Mouse (Mus musculus): ENCODE data around the gene Eps15l1. TPM values are rescaled to one million over a fixed set of nuclear protein-coding genes. Genes with fewer than 3 reads are reported as not detected.
A peak's percentile ranks its signal among the peaks of the same experiment; 100 is the strongest.

The Eps15l1 gene
- polyA plus RNA-seq, 1 experiment from 2014 or later: 74.5 TPM

DNA sequence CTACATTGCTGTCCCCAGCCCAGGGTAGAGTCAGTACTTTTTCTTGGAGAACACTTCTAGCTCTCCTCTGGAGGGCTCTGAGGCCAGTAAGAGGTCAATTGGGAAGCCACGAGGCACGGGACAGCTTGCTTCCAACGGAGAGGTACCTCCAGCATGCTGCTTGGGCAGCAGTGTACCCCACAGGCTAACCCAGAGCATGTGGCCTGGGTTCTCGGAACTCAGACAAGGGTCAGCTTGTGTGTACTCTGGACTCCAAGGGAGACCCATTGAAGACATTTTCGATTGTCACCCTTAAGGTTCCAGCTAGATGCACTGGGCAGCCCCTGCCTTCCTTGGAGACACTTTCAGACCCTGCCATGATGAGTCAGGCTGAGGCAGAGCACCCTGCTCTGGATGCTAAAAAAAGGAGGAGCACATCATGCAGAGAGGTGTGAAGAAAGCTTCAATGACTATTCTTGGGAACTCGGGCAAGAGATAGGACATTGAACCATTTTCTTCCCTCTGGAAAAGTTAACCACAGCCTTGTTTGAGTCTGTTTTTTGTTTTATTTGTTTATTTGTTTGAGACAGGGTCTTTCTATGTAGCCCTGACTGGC is 98.0 kb downstream of the Eps15l1 start:
- H3K27me3 ChIP-seq: peaks cover 47% of the 10 kb centered on the region
- 73% methylated on average over 6 of the region's 6 CpGs for WGBS

GRCm38 (mm10) chr8:72322471-72322889 is 98.8 kb downstream of the Eps15l1 start:
- no peak overlapping the region for H3K27ac ChIP-seq
- H3K4me2 ChIP-seq (replicated peaks): no peak overlapping the region
- WGBS: 76% methylated on average over 7 of the region's 7 CpGs
- H3K4me1 ChIP-seq: peaks cover 22% of the 10 kb centered on the region
- H3K9me3 ChIP-seq (replicated peaks): no peaks in the 10 kb centered on the region
- peaks cover 48% of the 10 kb centered on the region for H3K27me3 ChIP-seq
- no peak for ATAC-seq (ENCODE audit: low FRiP score)
- H3K36me3 ChIP-seq: no peaks in the 10 kb centered on the region
- no peak overlapping the region for H3K4me3 ChIP-seq
- no peak overlapping the region for H3K9ac ChIP-seq

More for the DNA sequence above, 98.0 kb downstream of the Eps15l1 start:
- Histone ChIP-seq H3K4me3 (no peak overlapping the region), H3K4me2 (replicated peaks) (no peak overlapping the region), H3K4me1 (peaks cover 17% of the 10 kb centered on the region), H3K36me3 (no peaks in the 10 kb centered on the region), H3K27ac (no peak overlapping the region), H3K9me3 (replicated peaks) (no peaks in the 10 kb centered on the region), H3K9ac (no peak overlapping the region)
- ATAC-seq (ENCODE audit: low FRiP score): no peak

GRCm38 (mm10) chr8:72321635-72322441 is 99.4 kb downstream of the Eps15l1 start:
- H3K36me3 ChIP-seq: no peaks in the 10 kb centered on the region
- H3K9me3 ChIP-seq (replicated peaks): no peaks in the 10 kb centered on the region
- H3K27me3 ChIP-seq: peaks cover 51% of the 10 kb centered on the region
- 94% methylated on average over 20 of the region's 20 CpGs for WGBS
- no peak overlapping the region for H3K4me3 ChIP-seq
- no peak overlapping the region for H3K9ac ChIP-seq
- H3K4me1 ChIP-seq: peaks cover 23% of the 10 kb centered on the region
- H3K4me2 ChIP-seq (replicated peaks): no peak overlapping the region
- ATAC-seq (ENCODE audit: low FRiP score): no peak
- no peak overlapping the region for H3K27ac ChIP-seq

GRCm38 (mm10) chr8:72320803-72321583 is 100.3 kb downstream of the Eps15l1 start:
- H3K9ac ChIP-seq: no peak overlapping the region
- no peak overlapping the region for H3K4me3 ChIP-seq
- peaks cover 28% of the 10 kb centered on the region for H3K4me1 ChIP-seq
- ATAC-seq (ENCODE audit: low FRiP score): no peak
- 0 out of 2 replicates have a peak overlapping the region, but pooled peaks have one; percentile 88 for H3K4me2 ChIP-seq (replicated peaks)
- no peaks in the 10 kb centered on the region for H3K9me3 ChIP-seq (replicated peaks)
- peaks cover 51% of the 10 kb centered on the region for H3K27me3 ChIP-seq
- 60% methylated on average over 25 of the region's 25 CpGs for WGBS
- no peaks in the 10 kb centered on the region for H3K36me3 ChIP-seq
- H3K27ac ChIP-seq: no peak overlapping the region

- peaks cover 51% of the 10 kb centered on the region for H3K27me3 ChIP-seq
- H3K4me3 ChIP-seq: peak overlapping the region; percentile 49
- H3K27ac ChIP-seq: no peak overlapping the region
- peaks cover 29% of the 10 kb centered on the region for H3K4me1 ChIP-seq
- peak overlapping the region; percentile 64 for H3K9ac ChIP-seq
- 7% methylated on average over 54 of the region's 55 CpGs for WGBS
- H3K36me3 ChIP-seq: no peaks in the 10 kb centered on the region
- no peak for ATAC-seq (ENCODE audit: low FRiP score)
- peak overlapping the region; percentile 88 for H3K4me2 ChIP-seq (replicated peaks)
- no peaks in the 10 kb centered on the region for H3K9me3 ChIP-seq (replicated peaks)
These were observed 101.1 kb downstream of the Eps15l1 start for GRCm38 (mm10) chr8:72319921-72320802.

- Histone ChIP-seq H3K9me3 (replicated peaks) (no peaks in the 10 kb centered on the region), H3K9ac (peak overlapping the region; percentile 64), H3K27me3 (peaks cover 51% of the 10 kb centered on the region), H3K4me3 (peak overlapping the region; percentile 49), H3K4me2 (replicated peaks) (peak overlapping the region; percentile 88), H3K4me1 (peaks cover 29% of the 10 kb centered on the region), H3K27ac (no peak overlapping the region), H3K36me3 (no peaks in the 10 kb centered on the region)
- peak; percentile 11; the same call in 1 of the 2 replicates for ATAC-seq (ENCODE audit: low FRiP score)
- 2% methylated on average over 48 of the region's 48 CpGs for WGBS
These were observed 101.9 kb downstream of the Eps15l1 start for GRCm38 (mm10) chr8:72319397-72319796.

GRCm38 (mm10) chr8:72318801-72319322 is 102.4 kb downstream of the Eps15l1 start, which contains the start of gene Klf2:
Gene Klf2, plus strand, starts transcription at chr8:72319033.
- Histone ChIP-seq H3K4me3 (peak within 1 kb of the TSS; percentile 49), H3K27ac (no peak within 1 kb of the TSS), H3K36me3 (no peaks in the 10 kb centered on the region), H3K9me3 (replicated peaks) (no peaks in the 10 kb centered on the region), H3K4me2 (replicated peaks) (peak within 1 kb of the TSS; percentile 88), H3K4me1 (peaks cover 29% of the 10 kb centered on the region), H3K9ac (peak within 1 kb of the TSS; percentile 64), H3K27me3 (peaks cover 51% of the 10 kb centered on the region)
- 1% methylated on average over 41 of the region's 46 CpGs for WGBS
- peak; percentile 92 for ATAC-seq (ENCODE audit: low FRiP score)

GRCm38 (mm10) chr8:72317741-72318301 is 103.4 kb downstream of the Eps15l1 start:
- Histone ChIP-seq H3K36me3 (no peaks in the 10 kb centered on the region), H3K9ac (no peak overlapping the region), H3K9me3 (replicated peaks) (no peaks in the 10 kb centered on the region), H3K4me2 (replicated peaks) (no peak overlapping the region), H3K27me3 (peaks cover 46% of the 10 kb centered on the region), H3K4me1 (peaks cover 29% of the 10 kb centered on the region), H3K4me3 (no peak overlapping the region), H3K27ac (no peak overlapping the region)
- ATAC-seq (ENCODE audit: low FRiP score): no peak
- 47% methylated on average over 5 of the region's 5 CpGs for WGBS

GRCm38 (mm10) chr8:72316053-72316695 is 105.1 kb downstream of the Eps15l1 start:
- Histone ChIP-seq H3K27me3 (peaks cover 29% of the 10 kb centered on the region), H3K27ac (no peak overlapping the region), H3K4me3 (no peak overlapping the region), H3K4me2 (replicated peaks) (no peak overlapping the region), H3K9ac (no peak overlapping the region), H3K4me1 (peaks cover 29% of the 10 kb centered on the region), H3K9me3 (replicated peaks) (no peaks in the 10 kb centered on the region), H3K36me3 (no peaks in the 10 kb centered on the region)
- no peak for ATAC-seq (ENCODE audit: low FRiP score)
- 20% methylated on average over 10 of the region's 10 CpGs for WGBS

DNA sequence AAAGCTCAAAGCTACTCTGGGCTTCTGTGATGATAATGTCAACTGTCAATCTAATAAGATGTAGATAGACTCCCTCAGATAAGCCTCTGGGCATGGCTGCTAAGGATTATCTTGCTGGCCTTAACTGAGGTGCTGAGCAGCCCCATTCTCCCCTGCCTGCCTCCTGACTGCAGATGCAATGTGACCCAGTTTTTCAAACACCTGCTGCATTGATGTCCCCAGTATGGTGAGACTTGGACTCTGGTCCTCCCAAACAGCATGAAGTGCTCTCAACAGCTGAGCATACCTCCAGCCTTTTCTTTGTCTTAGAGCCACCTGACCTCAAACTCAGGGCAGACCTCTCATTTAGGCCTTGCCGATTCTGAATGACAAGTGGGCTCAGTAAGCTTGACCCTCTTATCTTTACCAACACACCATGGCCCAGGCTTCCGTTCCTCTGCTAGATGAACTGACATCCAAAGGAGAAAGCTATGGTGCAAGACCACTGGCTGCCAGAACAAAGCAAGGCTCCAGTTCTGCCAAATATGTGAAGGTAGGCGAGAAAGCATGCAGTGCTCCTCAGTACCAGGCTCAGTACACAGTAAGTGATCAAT is 108.2 kb downstream of the Eps15l1 start:
- Histone ChIP-seq H3K4me3 (no peak overlapping the region), H3K9ac (no peak overlapping the region), H3K9me3 (replicated peaks) (no peaks in the 10 kb centered on the region), H3K36me3 (no peaks in the 10 kb centered on the region), H3K27ac (no peak overlapping the region), H3K27me3 (peaks cover 5% of the 10 kb centered on the region), H3K4me1 (peaks cover 16% of the 10 kb centered on the region; the same call in 1 of the 2 replicates), H3K4me2 (replicated peaks) (no peak overlapping the region)
- no peak for ATAC-seq (ENCODE audit: low FRiP score)
- 76% methylated on average over 3 of the region's 3 CpGs for WGBS
